In genomic region chr6:54566546-54566919, GRCm38 (mm10) we compare ENCODE assay signal across 8 mouse cellular contexts. TPM values are rescaled to one million over a fixed set of nuclear protein-coding genes. Genes with fewer than 3 reads are reported as not detected.
A peak's percentile ranks its signal among the peaks of the same experiment; 100 is the strongest.
DNase-seq lines count a peak whose midpoint lies in the region; ATAC-seq and TF ChIP-seq lines count a peak whose summit lies in the region.

No protein-coding gene starts in this region.

- no peaks in the 10 kb centered on the region for H3K79me2 ChIP-seq in myocyte (ENCODE audit: control insufficient read depth, insufficient read depth)

- no peak overlapping the region for H3K27ac ChIP-seq in kidney, embryonic 15.5 days
- peak overlapping the region; percentile 72; the same call in 1 of the 2 replicates for H3K27ac ChIP-seq in embryonic facial prominence, embryonic 13.5 days
- no peak overlapping the region for H3K27ac ChIP-seq in intestine, embryonic 15.5 days

- H3K9ac ChIP-seq in kidney, embryonic 15.5 days, result peak overlapping the region; percentile 45
- peak overlapping the region; percentile 70 for H3K9ac ChIP-seq in embryonic facial prominence, embryonic 13.5 days
- H3K9ac ChIP-seq in intestine, embryonic 15.5 days, result peak overlapping the region; percentile 51; the same call in 1 of the 2 replicates

- peaks cover 21% of the 10 kb centered on the region for H3K27me3 ChIP-seq in kidney, embryonic 15.5 days
- peaks cover 3% of the 10 kb centered on the region; the same call in 1 of the 2 replicates for H3K27me3 ChIP-seq in embryonic facial prominence, embryonic 13.5 days
- no peaks in the 10 kb centered on the region for H3K27me3 ChIP-seq in intestine, embryonic 15.5 days (replicated peaks)
- H3K27me3 ChIP-seq in myocyte (ENCODE audit: control insufficient read depth, insufficient read depth, insufficient read length), result no peaks in the 10 kb centered on the region

- no peak overlapping the region for H3ac ChIP-seq in myocyte (ENCODE audit: control insufficient read depth, insufficient read length)

- peak overlapping the region; percentile 55 for H3K4me3 ChIP-seq in kidney, embryonic 15.5 days (replicated peaks)
- H3K4me3 ChIP-seq in embryonic facial prominence, embryonic 13.5 days, result peak overlapping the region; percentile 54
- peak overlapping the region; percentile 56 for H3K4me3 ChIP-seq in intestine, embryonic 15.5 days (replicated peaks)
- H3K4me3 ChIP-seq in myocyte, result peak overlapping the region; percentile 54

- WGBS in kidney, embryonic 15.5 days, result 14% methylated on average over 6 of the region's 6 CpGs
- 10% methylated on average over 6 of the region's 6 CpGs for WGBS in embryonic facial prominence, embryonic 13.5 days
- WGBS in intestine, embryonic 15.5 days, result 4% methylated on average over 6 of the region's 6 CpGs

- no peak for ATAC-seq in kidney, embryonic 15.5 days (replicated peaks; ENCODE audit: low FRiP score)
- ATAC-seq in embryonic facial prominence, embryonic 13.5 days (ENCODE audit: insufficient number of reproducible peaks, insufficient read depth, low FRiP score, low TSS enrichment, low read depth), result no peak
- ATAC-seq in intestine, embryonic 15.5 days, result peak; percentile 29

- no peak for DNase-seq in kidney, postnatal 4 days
- DNase-seq in spleen, postnatal 14 days (ENCODE audit: low spot score in 2 of 2), result no peak
- no peak for DNase-seq in frontal cortex, postnatal 10 days (ENCODE audit: low spot score in 2 of 2)
- DNase-seq in thymus, postnatal 25 days, result no peak

- no peak for TF ChIP-seq POLR2A in myocyte (IDR thresholded peaks at IDR 0.05; ENCODE audit: insufficient read length, low read depth)

- no peaks in the 10 kb centered on the region for H3K9me3 ChIP-seq in kidney, embryonic 15.5 days (replicated peaks)
- no peaks in the 10 kb centered on the region for H3K9me3 ChIP-seq in embryonic facial prominence, embryonic 13.5 days
- no peaks in the 10 kb centered on the region for H3K9me3 ChIP-seq in intestine, embryonic 15.5 days

- peak overlapping the region; percentile 95 for H3K4me2 ChIP-seq in kidney, embryonic 15.5 days
- H3K4me2 ChIP-seq in embryonic facial prominence, embryonic 13.5 days, result peak overlapping the region; percentile 95
- peak overlapping the region; percentile 94 for H3K4me2 ChIP-seq in intestine, embryonic 15.5 days (replicated peaks)
- H3K4me2 ChIP-seq in myocyte (ENCODE audit: low read depth), result peak overlapping the region; percentile 97

- H3K36me3 ChIP-seq in kidney, embryonic 15.5 days, result no peaks in the 10 kb centered on the region
- H3K36me3 ChIP-seq in embryonic facial prominence, embryonic 13.5 days, result no peaks in the 10 kb centered on the region
- no peaks in the 10 kb centered on the region for H3K36me3 ChIP-seq in intestine, embryonic 15.5 days
- H3K36me3 ChIP-seq in myocyte (ENCODE audit: control insufficient read depth, insufficient read depth), result no peaks in the 10 kb centered on the region

- H3K4me1 ChIP-seq in kidney, embryonic 15.5 days, result peaks cover 39% of the 10 kb centered on the region
- peaks cover 37% of the 10 kb centered on the region for H3K4me1 ChIP-seq in embryonic facial prominence, embryonic 13.5 days
- H3K4me1 ChIP-seq in intestine, embryonic 15.5 days (replicated peaks), result peaks cover 5% of the 10 kb centered on the region; the same call in 1 of the 2 replicates

TF ChIP-seq in myocyte, 11 proteins besides CTCF, POLR2A, EP300 and RAD21:
- no peak for TF ChIP-seq MYOD1 (IDR thresholded peaks at IDR 0.05; ENCODE audit: control insufficient read depth in 1 of 3, insufficient read length in 2 of 3, low read depth in 2 of 3)
- TF ChIP-seq USF1 (IDR thresholded peaks at IDR 0.05; ENCODE audit: low read depth), result no peak
- no peak for TF ChIP-seq TCF3 (IDR thresholded peaks at IDR 0.05; ENCODE audit: insufficient read length, low read depth)
- no peak for TF ChIP-seq REST (IDR thresholded peaks at IDR 0.05; ENCODE audit: insufficient read depth, insufficient read length)
- no peak for TF ChIP-seq MYOG (IDR thresholded peaks at IDR 0.05; ENCODE audit: control insufficient read depth in 1 of 3, insufficient read depth in 1 of 3, insufficient read length in 2 of 3, low read depth in 2 of 3)
- no peak for TF ChIP-seq MAX (IDR thresholded peaks at IDR 0.05; ENCODE audit: low read depth)
- no peak for TF ChIP-seq POLR2AphosphoS2 (IDR thresholded peaks at IDR 0.05; ENCODE audit: insufficient read length, low read depth)
- no peak for TF ChIP-seq CEBPB (IDR thresholded peaks at IDR 0.05; ENCODE audit: insufficient read depth, poor library complexity, severe bottlenecking)
- no peak for TF ChIP-seq TCF12 (IDR thresholded peaks at IDR 0.05; ENCODE audit: insufficient read depth, poor library complexity, severe bottlenecking)
- TF ChIP-seq SRF (IDR thresholded peaks at IDR 0.05; ENCODE audit: control insufficient read depth, insufficient read length, low read depth), result no peak
- TF ChIP-seq E2F4 (IDR thresholded peaks at IDR 0.05; ENCODE audit: insufficient read depth), result no peak

RNA-seq across cellular contexts. Expression of gene Scrn1, which starts 0.2 kb away (rescaled TPM):
- 6.2 and 8.6 TPM in 2 replicates for polyA plus RNA-seq in kidney, embryonic 15.5 days (2015; fragmentation: Nextera tagmentation; extraction: Ambion mirVana)
- polyA plus RNA-seq in embryonic facial prominence, embryonic 13.5 days (2015; fragmentation: Nextera tagmentation; extraction: Ambion mirVana), result 7.3 and 11.0 TPM in 2 replicates
- polyA plus RNA-seq in intestine, embryonic 15.5 days (2015; fragmentation: Nextera tagmentation; extraction: Ambion mirVana), result 5.9 and 6.4 TPM in 2 replicates
- polyA plus RNA-seq in myocyte (2012; fragmentation: generic; extraction: Trizol), result 25.5 TPM

RNA-seq across cellular contexts. Expression of gene Plekha8, which starts 28.4 kb away (rescaled TPM):
- 8.9 and 9.8 TPM in 2 replicates for polyA plus RNA-seq in kidney, embryonic 15.5 days (2015; fragmentation: Nextera tagmentation; extraction: Ambion mirVana)
- polyA plus RNA-seq in embryonic facial prominence, embryonic 13.5 days (2015; fragmentation: Nextera tagmentation; extraction: Ambion mirVana), result 12.0 and 12.5 TPM in 2 replicates
- 6.2 and 6.4 TPM in 2 replicates for polyA plus RNA-seq in intestine, embryonic 15.5 days (2015; fragmentation: Nextera tagmentation; extraction: Ambion mirVana)
- polyA plus RNA-seq in myocyte (2012; fragmentation: generic; extraction: Trizol), result 3.6 TPM

RNA-seq across cellular contexts. Expression of gene Fkbp14, which starts 30.6 kb away (rescaled TPM):
- polyA plus RNA-seq in kidney, embryonic 15.5 days (2015; fragmentation: Nextera tagmentation; extraction: Ambion mirVana), result 28.5 and 29.1 TPM in 2 replicates
- polyA plus RNA-seq in embryonic facial prominence, embryonic 13.5 days (2015; fragmentation: Nextera tagmentation; extraction: Ambion mirVana), result 37.9 and 41.4 TPM in 2 replicates
- 23.1 and 24.3 TPM in 2 replicates for polyA plus RNA-seq in intestine, embryonic 15.5 days (2015; fragmentation: Nextera tagmentation; extraction: Ambion mirVana)
- 6.0 TPM for polyA plus RNA-seq in myocyte (2012; fragmentation: generic; extraction: Trizol)
